Mouse (Mus musculus) G1E (cell line): Measurements from ENCODE around the gene Nckap5. TPM values are rescaled to one million over a fixed set of nuclear protein-coding genes. Genes with fewer than 3 reads are reported as not detected.
"Not testable (repeated sequence)": the region's sequence is repeated elsewhere in the genome, so short reads cannot be mapped to it uniquely, and the experiment has no call there.

Source experiments
- ATAC-seq: 2 replicates; pipeline ENCODE4 v1.8.0; 2016; ENCODE audit warnings: mild to moderate bottlenecking; ENCODE audit not compliant: insufficient number of reproducible peaks, poor library complexity, low FRiP score, severe bottlenecking; ENCODE audit errors: extremely low read depth
- DNase-seq: peaks from one replicate; pipeline ENCODE4 v3.0.0; 2012; ENCODE audit warnings: low spot score
- H3K27me3 ChIP-seq: 2 replicates; pipeline ENCODE4 v1.6.1; 2012; ENCODE audit warnings: mild to moderate bottlenecking, low read length, inconsistent platforms; ENCODE audit not compliant: insufficient read depth
- H3K36me3 ChIP-seq: replicated peaks from 2 replicates; pipeline ENCODE3; 2012; ENCODE audit warnings: mild to moderate bottlenecking, inconsistent platforms
- H3K4me1 ChIP-seq: 2 replicates; pipeline ENCODE4 v1.6.1; 2012; ENCODE audit warnings: low read depth, low read length, inconsistent platforms, mixed read lengths; ENCODE audit not compliant: insufficient read depth
- H3K4me3 ChIP-seq: 2 replicates; pipeline ENCODE4 v1.5.1; 2012; ENCODE audit warnings: low read depth, mild to moderate bottlenecking, inconsistent platforms, low read length, moderate library complexity, mixed read lengths
- H3K9me3 ChIP-seq: replicated peaks from 2 replicates; pipeline ENCODE4 v1.6.1; 2012; ENCODE audit warnings: inconsistent platforms
- CTCF ChIP-seq: IDR thresholded peaks from 2 replicates; pipeline ENCODE4 v1.5.1; 2012; ENCODE audit warnings: low read depth, low read length, inconsistent platforms, mixed read lengths
- GATA1 ChIP-seq: IDR thresholded peaks from 2 replicates; pipeline ENCODE4 v1.6.1; 2012; ENCODE audit warnings: borderline replicate concordance, low read length, inconsistent platforms, mixed read lengths
- GATA2 ChIP-seq: IDR thresholded peaks from 2 replicates; pipeline ENCODE4 v1.6.1; 2012; ENCODE audit warnings: low read depth, low read length, inconsistent platforms, borderline replicate concordance
- POLR2AphosphoS5 ChIP-seq: IDR thresholded peaks from 2 replicates; pipeline ENCODE4 v1.6.1; 2012; ENCODE audit warnings: low read depth, low read length, inconsistent platforms; ENCODE audit not compliant: insufficient replicate concordance
- TAL1 ChIP-seq: conservative IDR thresholded peaks from 2 replicates; pipeline ENCODE4 v1.6.1; 2012; ENCODE audit warnings: low read depth, low read length, inconsistent platforms, mixed read lengths
- polyA plus RNA-seq: library from polyadenylated mRNA; stranded (reverse); fragments of >175 nt; gene quantifications from 2 replicates; pipeline ENCODE4 v1.2.3, GENCODE M21; 2012
- total RNA-seq, 2 experiments: library from RNA; stranded (forward) in 1 of 2; stranded (reverse) in 1 of 2; fragments of 200-1000 nt in 1 of 2; fragments of >200 nt in 1 of 2; fragmentation: Nextera tagmentation in 1 of 2; gene quantifications; 2 replicates each; pipeline ENCODE4 v1.2.3; 2014 to 2017

Gene Nckap5
- total and polyA plus RNA-seq, 3 experiments = 0.15 to 0.44 TPM; not detected in 1

- H3K9me3 ChIP-seq = peaks cover 28% of the 10 kb centered on the region
- ATAC-seq (no peak), DNase-seq (no peak)
- TF ChIP-seq GATA1 = no peak
- H3K36me3 ChIP-seq = no peaks in the 10 kb centered on the region
- peaks cover 8% of the 10 kb centered on the region for H3K4me1 ChIP-seq
- H3K27me3 ChIP-seq = no peaks in the 10 kb centered on the region
- H3K4me3 ChIP-seq = no peak overlapping the region
Observed at GRCm38 (mm10) chr1:126022959-126023358, 807.6 kb downstream of the Nckap5 start.

GRCm38 (mm10) chr1:126018654-126019053 lies 811.9 kb downstream of the Nckap5 start:
- H3K36me3 ChIP-seq, H3K4me3 ChIP-seq, ATAC-seq, DNase-seq, H3K27me3 ChIP-seq, H3K4me1 ChIP-seq: not testable (repeated sequence)
- peaks cover 19% of the 10 kb centered on the region for H3K9me3 ChIP-seq

GRCm38 (mm10) chr1:126011661-126012091 lies 818.9 kb downstream of the Nckap5 start:
- TF ChIP-seq GATA2 (no peak), POLR2AphosphoS5 (no peak), GATA1 (no peak), CTCF (no peak), TAL1 (no peak)
- DNase-seq (no peak), ATAC-seq (no peak)

GRCm38 (mm10) chr1:126007571-126007970 lies 823.0 kb downstream of the Nckap5 start:
- DNase-seq (no peak), ATAC-seq (no peak)
- no peaks in the 10 kb centered on the region for H3K36me3 ChIP-seq
- H3K4me3 ChIP-seq = no peak overlapping the region
- H3K27me3 ChIP-seq = no peaks in the 10 kb centered on the region
- TF ChIP-seq GATA1 (no peak), POLR2AphosphoS5 (no peak), CTCF (no peak), TAL1 (no peak), GATA2 (no peak)
- peaks cover 20% of the 10 kb centered on the region for H3K4me1 ChIP-seq
- peaks cover 32% of the 10 kb centered on the region for H3K9me3 ChIP-seq

More at GRCm38 (mm10) chr1:126011661-126012091, 818.9 kb downstream of the Nckap5 start:
- H3K4me1 ChIP-seq = peaks cover 6% of the 10 kb centered on the region; the same call in 1 of the 2 replicates
- H3K36me3 ChIP-seq = no peaks in the 10 kb centered on the region
- no peak overlapping the region for H3K4me3 ChIP-seq
- H3K27me3 ChIP-seq = no peaks in the 10 kb centered on the region
- peaks cover 36% of the 10 kb centered on the region for H3K9me3 ChIP-seq

GRCm38 (mm10) chr1:126005672-126006071 lies 824.9 kb downstream of the Nckap5 start:
- no peaks in the 10 kb centered on the region for H3K27me3 ChIP-seq
- peak; percentile 10 for DNase-seq
- no peak overlapping the region for H3K4me3 ChIP-seq
- no peaks in the 10 kb centered on the region for H3K36me3 ChIP-seq
- ATAC-seq = peak; percentile 55
- H3K4me1 ChIP-seq = peaks cover 20% of the 10 kb centered on the region
- TF ChIP-seq POLR2AphosphoS5 (no peak), TAL1 (peak; percentile 61)
- peaks cover 28% of the 10 kb centered on the region for H3K9me3 ChIP-seq

- TF ChIP-seq GATA2 = no peak
- no peak for TF ChIP-seq CTCF
- no peak for TF ChIP-seq GATA1
- TF ChIP-seq TAL1 = no peak
- no peak for TF ChIP-seq POLR2AphosphoS5
- no peaks in the 10 kb centered on the region for H3K36me3 ChIP-seq
- H3K4me3 ChIP-seq = no peak overlapping the region
- DNase-seq = no peak
- ATAC-seq = no peak
- no peaks in the 10 kb centered on the region for H3K4me1 ChIP-seq
- H3K27me3 ChIP-seq = no peaks in the 10 kb centered on the region
- peaks cover 34% of the 10 kb centered on the region for H3K9me3 ChIP-seq
Observed at GRCm38 (mm10) chr1:125996540-125996939, 834.1 kb downstream of the Nckap5 start.

- ATAC-seq (no peak), DNase-seq (no peak)
- no peak overlapping the region for H3K4me3 ChIP-seq
- no peaks in the 10 kb centered on the region for H3K27me3 ChIP-seq
- H3K9me3 ChIP-seq = peaks cover 15% of the 10 kb centered on the region
- TF ChIP-seq GATA1 (no peak), POLR2AphosphoS5 (no peak), GATA2 (no peak), TAL1 (no peak), CTCF (no peak)
- H3K4me1 ChIP-seq = no peaks in the 10 kb centered on the region
- H3K36me3 ChIP-seq = no peaks in the 10 kb centered on the region
Observed at GRCm38 (mm10) chr1:125987803-125988202, 842.8 kb downstream of the Nckap5 start.

GRCm38 (mm10) chr1:125984570-125984969 lies 846.0 kb downstream of the Nckap5 start:
- H3K4me1 ChIP-seq = no peaks in the 10 kb centered on the region
- ATAC-seq (no peak), DNase-seq (no peak)
- no peaks in the 10 kb centered on the region for H3K27me3 ChIP-seq
- no peak for TF ChIP-seq POLR2AphosphoS5
- no peak for TF ChIP-seq GATA1
- no peak for TF ChIP-seq TAL1
- TF ChIP-seq GATA2 = no peak
- no peak for TF ChIP-seq CTCF
- H3K36me3 ChIP-seq = no peaks in the 10 kb centered on the region
- H3K4me3 ChIP-seq = no peak overlapping the region
- peaks cover 23% of the 10 kb centered on the region for H3K9me3 ChIP-seq
